Mouse (Mus musculus) MEL (cell line): ENCODE data around the gene Tmem177. TPM values are rescaled to one million over a fixed set of nuclear protein-coding genes. Genes with fewer than 3 reads are reported as not detected.

Source experiments
- DNase-seq: peaks from one replicate; pipeline ENCODE4 v3.0.0; 2011; ENCODE audit warnings: low read depth, low spot score
- H3K27ac ChIP-seq: 2 replicates; pipeline ENCODE4 v1.5.1; 2012; ENCODE audit warnings: low read depth, mild to moderate bottlenecking, control low read depth, low read length, moderate library complexity; ENCODE audit not compliant: control insufficient read depth
- H3K27me3 ChIP-seq, 2 experiments: fragments of 150-350 bp in 1 of 2; sonication (generic) in 1 of 2; 2 replicates each; pipeline ENCODE4 v1.6.1; 2012; ENCODE audit warnings: low read length in 2 of 2, mild to moderate bottlenecking in 2 of 2, improper control_type of control experiment in 1 of 2, moderate library complexity in 1 of 2; ENCODE audit not compliant: insufficient read depth in 2 of 2, control insufficient read depth in 1 of 2
- H3K36me3 ChIP-seq, 2 experiments: 2 replicates each; pipeline ENCODE4 v1.6.1; 2012 to 2014; ENCODE audit warnings: low read length in 2 of 2, improper control_type of control experiment in 1 of 2, inconsistent platforms in 1 of 2, mild to moderate bottlenecking in 1 of 2; ENCODE audit not compliant: insufficient read depth in 2 of 2, control insufficient read depth in 1 of 2
- H3K4me1 ChIP-seq, 2 experiments: fragments of 150-350 bp in 1 of 2; sonication (generic) in 1 of 2; 2 replicates each; pipeline ENCODE4 v1.6.1; 2012; ENCODE audit warnings: low read length in 2 of 2, improper control_type of control experiment in 1 of 2, mild to moderate bottlenecking in 1 of 2; ENCODE audit not compliant: insufficient read depth in 2 of 2, control insufficient read depth in 1 of 2
- H3K4me3 ChIP-seq, 2 experiments: fragments of 150-350 bp in 1 of 2; sonication (generic) in 1 of 2; 2 replicates each; pipeline ENCODE4 v1.5.1; 2012; ENCODE audit warnings: low read depth in 2 of 2, low read length in 2 of 2, mild to moderate bottlenecking in 2 of 2, moderate library complexity in 2 of 2, control low read depth in 1 of 2, improper control_type of control experiment in 1 of 2; ENCODE audit not compliant: control insufficient read depth in 1 of 2, insufficient read depth in 1 of 2
- H3K79me2 ChIP-seq: 2 replicates; pipeline ENCODE4 v1.6.1; 2012; ENCODE audit warnings: mild to moderate bottlenecking, low read length, moderate library complexity; ENCODE audit not compliant: control insufficient read depth, poor library complexity, insufficient read depth
- H3K9ac ChIP-seq: 2 replicates; pipeline ENCODE4 v1.6.1; 2012; ENCODE audit warnings: low read depth, mild to moderate bottlenecking, control low read depth, low read length, moderate library complexity; ENCODE audit not compliant: control insufficient read depth, poor library complexity, severe bottlenecking
- H3K9me3 ChIP-seq: fragments of 150-350 bp; sonication (generic); replicated peaks from 2 replicates; pipeline ENCODE4 v1.6.1; 2012; ENCODE audit warnings: mild to moderate bottlenecking, low read length, improper control_type of control experiment, moderate library complexity; ENCODE audit not compliant: insufficient read depth
- CTCF ChIP-seq, 3 experiments: IDR thresholded peaks in 2 of 3; conservative IDR thresholded peaks in 1 of 3; 2 replicates each; pipeline ENCODE4 v1.5.1; 2011 to 2012; ENCODE audit warnings: low read length in 3 of 3, low read depth in 2 of 3, mild to moderate bottlenecking in 2 of 3, improper control_type of control experiment in 1 of 3, inconsistent platforms in 1 of 3, mixed read lengths in 1 of 3, moderate library complexity in 1 of 3; ENCODE audit not compliant: control insufficient read depth in 1 of 3, insufficient read depth in 1 of 3, poor library complexity in 1 of 3, severe bottlenecking in 1 of 3
- E2F4 ChIP-seq: IDR thresholded peaks from 2 replicates; pipeline ENCODE4 v1.6.1; 2011; ENCODE audit warnings: low read depth, low read length, improper control_type of control experiment, borderline replicate concordance
- ELF1 ChIP-seq: IDR thresholded peaks from 2 replicates; pipeline ENCODE4 v1.6.1; 2014; ENCODE audit warnings: low read depth, mild to moderate bottlenecking, inconsistent platforms, low read length, improper control_type of control experiment, moderate library complexity
- EP300 ChIP-seq, 2 experiments: IDR thresholded peaks; 2 replicates each; pipeline ENCODE4 v1.6.1; 2011; ENCODE audit warnings: improper control_type of control experiment in 2 of 2, low read length in 2 of 2, low read depth in 1 of 2, mild to moderate bottlenecking in 1 of 2
- ETS1 ChIP-seq: IDR thresholded peaks from 2 replicates; pipeline ENCODE4 v1.6.1; 2012; ENCODE audit warnings: low read depth, mild to moderate bottlenecking, inconsistent platforms, low read length, improper control_type of control experiment, moderate library complexity
- GABPA ChIP-seq: IDR thresholded peaks from 2 replicates; pipeline ENCODE4 v1.6.1; 2012; ENCODE audit warnings: low read depth, mild to moderate bottlenecking, inconsistent platforms, low read length, improper control_type of control experiment, moderate library complexity
- GATA1 ChIP-seq: IDR thresholded peaks from 2 replicates; pipeline ENCODE4 v1.6.1; 2011; ENCODE audit warnings: low read depth, low read length, improper control_type of control experiment
- HCFC1 ChIP-seq: IDR thresholded peaks from 2 replicates; pipeline ENCODE4 v1.6.1; 2012; ENCODE audit warnings: low read depth, mild to moderate bottlenecking, inconsistent platforms, low read length, improper control_type of control experiment, moderate library complexity
- JUND ChIP-seq: IDR thresholded peaks from 2 replicates; pipeline ENCODE4 v1.6.1; 2011; ENCODE audit warnings: low read depth, mild to moderate bottlenecking, improper control_type of control experiment, low read length
- MAFK ChIP-seq: IDR thresholded peaks from 2 replicates; pipeline ENCODE4 v1.6.1; 2011; ENCODE audit warnings: low read depth, mild to moderate bottlenecking, low read length, improper control_type of control experiment, borderline replicate concordance
- MAX ChIP-seq: IDR thresholded peaks from 2 replicates; pipeline ENCODE4 v1.6.1; 2011; ENCODE audit warnings: low read length, improper control_type of control experiment
- MAZ ChIP-seq: IDR thresholded peaks from 2 replicates; pipeline ENCODE4 v1.6.1; 2012; ENCODE audit warnings: low read depth, mild to moderate bottlenecking, inconsistent platforms, low read length, improper control_type of control experiment
- MEF2A ChIP-seq: IDR thresholded peaks from 2 replicates; pipeline ENCODE4 v1.6.1; 2014; ENCODE audit warnings: low read depth, mild to moderate bottlenecking, inconsistent platforms, low read length, improper control_type of control experiment; ENCODE audit not compliant: poor library complexity, insufficient replicate concordance, severe bottlenecking; ENCODE audit errors: extremely low read depth
- MXI1 ChIP-seq: IDR thresholded peaks from 2 replicates; pipeline ENCODE4 v1.6.1; 2011; ENCODE audit warnings: mild to moderate bottlenecking, low read depth, low read length, improper control_type of control experiment
- MYB ChIP-seq: IDR thresholded peaks from 2 replicates; pipeline ENCODE4 v1.6.1; 2011; ENCODE audit warnings: mild to moderate bottlenecking, low read depth, low read length, improper control_type of control experiment
- MYC ChIP-seq: IDR thresholded peaks from 2 replicates; pipeline ENCODE4 v1.6.1; 2011; ENCODE audit warnings: low read depth, mild to moderate bottlenecking, low read length, improper control_type of control experiment, moderate library complexity
- NELFE ChIP-seq: IDR thresholded peaks from 2 replicates; pipeline ENCODE4 v1.6.1; 2011; ENCODE audit warnings: low read depth, low read length, improper control_type of control experiment
- NRF1 ChIP-seq: IDR thresholded peaks from 2 replicates; pipeline ENCODE4 v1.6.1; 2014; ENCODE audit warnings: low read depth, mild to moderate bottlenecking, inconsistent platforms, low read length, improper control_type of control experiment, moderate library complexity; ENCODE audit not compliant: poor library complexity, insufficient read depth, severe bottlenecking
- POLR2A ChIP-seq, 2 experiments: IDR thresholded peaks; 2 replicates each; pipeline ENCODE4 v1.6.1; 2011 to 2012; ENCODE audit warnings: low read length in 2 of 2, mild to moderate bottlenecking in 2 of 2, control low read depth in 1 of 2, improper control_type of control experiment in 1 of 2, low read depth in 1 of 2, moderate library complexity in 1 of 2; ENCODE audit not compliant: control insufficient read depth in 1 of 2, insufficient read depth in 1 of 2, poor library complexity in 1 of 2
- POLR2AphosphoS2 ChIP-seq: IDR thresholded peaks from 2 replicates; pipeline ENCODE4 v1.6.1; 2011; ENCODE audit warnings: low read length, improper control_type of control experiment
- POLR2AphosphoS5 ChIP-seq: IDR thresholded peaks from 2 replicates; pipeline ENCODE4 v1.6.1; 2012; ENCODE audit warnings: low read depth, borderline replicate concordance, mild to moderate bottlenecking, inconsistent platforms, low read length, moderate library complexity, mixed read lengths
- RAD21 ChIP-seq: IDR thresholded peaks from 2 replicates; pipeline ENCODE4 v1.6.1; 2011; ENCODE audit warnings: mild to moderate bottlenecking, low read depth, low read length, improper control_type of control experiment
- RCOR1 ChIP-seq: IDR thresholded peaks from 2 replicates; pipeline ENCODE4 v1.6.1; 2012; ENCODE audit warnings: low read depth, mild to moderate bottlenecking, inconsistent platforms, low read length, improper control_type of control experiment
- SIN3A ChIP-seq: IDR thresholded peaks from 2 replicates; pipeline ENCODE4 v1.6.1; 2012; ENCODE audit warnings: low read length, improper control_type of control experiment, inconsistent platforms
- SMC3 ChIP-seq: IDR thresholded peaks from 2 replicates; pipeline ENCODE4 v1.6.1; 2011; ENCODE audit warnings: low read depth, low read length, improper control_type of control experiment
- TAL1 ChIP-seq: IDR thresholded peaks from 2 replicates; pipeline ENCODE4 v1.6.1; 2012; ENCODE audit warnings: mild to moderate bottlenecking, inconsistent platforms, low read length, moderate library complexity, mixed read lengths
- TBP ChIP-seq: IDR thresholded peaks from 2 replicates; pipeline ENCODE4 v1.8.0; 2011; ENCODE audit warnings: low read depth, low read length, improper control_type of control experiment
- TCF12 ChIP-seq: IDR thresholded peaks from 2 replicates; pipeline ENCODE4 v1.6.1; 2014; ENCODE audit warnings: low read depth, mild to moderate bottlenecking, inconsistent platforms, low read length, improper control_type of control experiment, moderate library complexity
- UBTF ChIP-seq: IDR thresholded peaks from 2 replicates; pipeline ENCODE4 v1.6.1; 2012; ENCODE audit warnings: low read depth, mild to moderate bottlenecking, inconsistent platforms, low read length, improper control_type of control experiment, moderate library complexity, borderline replicate concordance; ENCODE audit not compliant: insufficient read depth
- USF1 ChIP-seq: IDR thresholded peaks from 2 replicates; pipeline ENCODE4 v1.6.1; 2014; ENCODE audit warnings: low read depth, mild to moderate bottlenecking, inconsistent platforms, low read length, improper control_type of control experiment, moderate library complexity
- ZKSCAN1 ChIP-seq: IDR thresholded peaks from 2 replicates; pipeline ENCODE4 v1.6.1; 2012; ENCODE audit warnings: low read depth, mild to moderate bottlenecking, inconsistent platforms, low read length, improper control_type of control experiment, moderate library complexity
- ZMIZ1 ChIP-seq: IDR thresholded peaks from 2 replicates; pipeline ENCODE4 v1.6.1; 2012; ENCODE audit warnings: low read depth, mild to moderate bottlenecking, inconsistent platforms, low read length, improper control_type of control experiment, moderate library complexity
- ZNF384 ChIP-seq: IDR thresholded peaks from 2 replicates; pipeline ENCODE4 v1.6.1; 2012; ENCODE audit warnings: low read depth, mild to moderate bottlenecking, inconsistent platforms, low read length, improper control_type of control experiment
- polyA plus RNA-seq, 2 experiments: library from polyadenylated mRNA; stranded (reverse) in 1 of 2; unstranded in 1 of 2; fragments of >175 nt in 1 of 2; fragments of >200 nt in 1 of 2; gene quantifications; 2 replicates each; pipeline versions ENCODE4 v1.2.1 to v1.2.4; 2012; ENCODE audit warnings: low replicate concordance in 2 of 2, low read depth in 1 of 2; ENCODE audit not compliant: insufficient read length in 2 of 2, insufficient read depth in 1 of 2, missing spikeins in 1 of 2
- total RNA-seq: library from RNA; depleted of rRNA; stranded (reverse); fragments of 300-350 nt; gene quantifications from 2 replicates; pipeline ENCODE4 v1.2.3, GENCODE M21; 2012; rRNA removed

Gene Tmem177
- 6.0 and 6.2 TPM in 2 replicates for total RNA-seq
- 1 to 10 TPM in 1 of 2 experiments, not detected in 1; 7.5 TPM for polyA plus RNA-seq

GRCm38 (mm10) chr1:119912953-119913814, at the start of gene Tmem177:
Tmem177 (minus strand) TSS chr1:119913208.
- Histone ChIP-seq H3K79me2 (no peaks in the 10 kb centered on the region; the same call in 1 of the 2 replicates), H3K4me1 (peaks cover 2 to 11% of the 10 kb centered on the region in 2 experiments; a peak in 2 of 4 replicates), H3K9ac (peak within 1 kb of the TSS; percentile 88), H3K27me3 (no peaks in the 10 kb centered on the region), H3K9me3 (no peaks in the 10 kb centered on the region), H3K27ac (peak within 1 kb of the TSS; percentile 79), H3K36me3 (peaks cover 0 to 12% of the 10 kb centered on the region in 2 experiments; a peak in 3 of 4 replicates), H3K4me3 (peak within 1 kb of the TSS; percentile 86 to 90)
- DNase-seq: peak; percentile 96
- TF ChIP-seq CTCF (IDR thresholded peaks at IDR 0.05 in 2 of 3, conservative IDR thresholded peaks at IDR 0.05 in 1 of 3; ENCODE audit: control insufficient read depth in 1 of 3, insufficient read depth in 1 of 3, low read depth in 2 of 3, low read length in 3 of 3, poor library complexity in 1 of 3, severe bottlenecking in 1 of 3): 0 out of 6 replicates have a peak, but pooled peaks of 1 of the 3 experiments have one; percentile 4
- peak; percentile 73 for TF ChIP-seq TBP
- TF ChIP-seq MXI1: peak; percentile 87
- TF ChIP-seq ZKSCAN1: no peak
- TF ChIP-seq NELFE: peak; percentile 82
- no peak for TF ChIP-seq POLR2AphosphoS5
- 0 out of 2 replicates have a peak, but pooled peaks have one; percentile 14 for TF ChIP-seq RCOR1
- TF ChIP-seq MAX: peak; percentile 67
- TF ChIP-seq MEF2A: no peak
- TF ChIP-seq USF1: no peak
- no peak for TF ChIP-seq E2F4
- no peak for TF ChIP-seq ETS1
- peak; percentile 76 for TF ChIP-seq NRF1
- TF ChIP-seq UBTF: no peak
- no peak for TF ChIP-seq TAL1
- peak; percentile 83 for TF ChIP-seq ZMIZ1
- no peak for TF ChIP-seq ZNF384
- TF ChIP-seq HCFC1: peak; percentile 73
- TF ChIP-seq SIN3A: peak; percentile 85; the same call in 1 of the 2 replicates
- TF ChIP-seq TCF12: 0 out of 2 replicates have a peak, but pooled peaks have one; percentile 24
- TF ChIP-seq SMC3: no peak
- TF ChIP-seq MYB: no peak
- peak; percentile 95 for TF ChIP-seq ELF1
- TF ChIP-seq RAD21: no peak
- TF ChIP-seq POLR2AphosphoS2: peak; percentile 84; the same call in 1 of the 2 replicates
- TF ChIP-seq MYC: no peak; the same call in 1 of the 2 replicates
- no peak for TF ChIP-seq GATA1
- no peak for TF ChIP-seq GABPA
- TF ChIP-seq MAZ: peak; percentile 75; the same call in 1 of the 2 replicates
- TF ChIP-seq POLR2A (IDR thresholded peaks at IDR 0.05; ENCODE audit: control insufficient read depth in 1 of 2, insufficient read depth in 1 of 2, low read depth in 1 of 2, low read length in 2 of 2, poor library complexity in 1 of 2): peak; percentile 76 to 94; a peak in 3 of 4 replicates
- no peak for TF ChIP-seq EP300 (IDR thresholded peaks at IDR 0.05; ENCODE audit: low read depth in 1 of 2, low read length in 2 of 2)
- no peak for TF ChIP-seq MAFK
- no peak for TF ChIP-seq JUND
